Mouse (Mus musculus) liver, embryonic 14.5 days (tissue): ENCODE measurements around the gene C1qtnf3. TPM values are rescaled to one million over a fixed set of nuclear protein-coding genes. Genes with fewer than 3 reads are reported as not detected.

ENCODE experiments used
- ATAC-seq: fragments of 200-750 bp; cut with Nextera tagmentation; 2 replicates; pipeline ENCODE4 v1.8.0; 2017; ENCODE audit warnings: moderate number of reproducible peaks, mild to moderate bottlenecking, moderate library complexity; ENCODE audit not compliant: insufficient read depth
- DNase-seq, 3 experiments: peaks; one replicate each; pipeline ENCODE4 v3.0.0-alpha.2; 2012 to 2013; ENCODE audit warnings: low read depth in 3 of 3, low spot score in 3 of 3
- H3K27ac ChIP-seq: fragments of 300-500 bp; sonication (generic); 2 replicates; pipeline ENCODE4 v1.5.1; 2014; ENCODE audit warnings: moderate library complexity, mild to moderate bottlenecking, control low read depth, inconsistent platforms
- H3K27me3 ChIP-seq: fragments of 300-500 bp; sonication (generic); 2 replicates; pipeline ENCODE4 v1.6.1; 2014; ENCODE audit warnings: mild to moderate bottlenecking, low read length, moderate library complexity; ENCODE audit not compliant: control insufficient read depth, insufficient read depth
- H3K36me3 ChIP-seq: fragments of 300-500 bp; sonication (generic); replicated peaks from 2 replicates; pipeline ENCODE4 v1.6.1; 2014; ENCODE audit warnings: low read depth; ENCODE audit not compliant: control insufficient read depth, insufficient read depth
- H3K4me1 ChIP-seq, 2 experiments: fragments of 200-500 bp in 1 of 2; fragments of 300-500 bp in 1 of 2; sonication (generic) in 1 of 2; replicated peaks; 2 replicates each; pipeline ENCODE4 v1.6.1; 2012 to 2014; ENCODE audit warnings: antibody characterized with exemption in 1 of 2, inconsistent platforms in 1 of 2, low read length in 1 of 2; ENCODE audit not compliant: control insufficient read depth in 2 of 2, insufficient read depth in 2 of 2
- H3K4me2 ChIP-seq: fragments of 300-500 bp; sonication (generic); 2 replicates; pipeline ENCODE4 v1.6.1; 2014; ENCODE audit warnings: low read depth, mild to moderate bottlenecking, control low read depth, moderate library complexity
- H3K4me3 ChIP-seq, 2 experiments: fragments of 200-500 bp in 1 of 2; fragments of 300-500 bp in 1 of 2; sonication (generic) in 1 of 2; 2 replicates each; pipeline ENCODE4 v1.5.1; 2012 to 2014; ENCODE audit warnings: low read depth in 2 of 2, low read length in 2 of 2, mild to moderate bottlenecking in 2 of 2, control low read depth in 1 of 2, inconsistent platforms in 1 of 2, moderate library complexity in 1 of 2; ENCODE audit not compliant: insufficient read depth in 1 of 2
- H3K9ac ChIP-seq: fragments of 300-500 bp; sonication (generic); replicated peaks from 2 replicates; pipeline ENCODE4 v1.6.1; 2014; ENCODE audit warnings: mild to moderate bottlenecking, control low read depth, moderate library complexity
- H3K9me3 ChIP-seq: fragments of 300-500 bp; sonication (generic); 2 replicates; pipeline ENCODE4 v1.6.1; 2016; ENCODE audit warnings: low read length, mixed read lengths; ENCODE audit not compliant: control insufficient read depth
- CTCF ChIP-seq: IDR thresholded peaks from 2 replicates; pipeline ENCODE4 v1.5.1; 2016; ENCODE audit warnings: antibody characterized with exemption, low read depth, control low read depth
- EP300 ChIP-seq: IDR thresholded peaks from 2 replicates; pipeline ENCODE4 v1.6.1; 2016; ENCODE audit warnings: antibody characterized with exemption, low read depth
- WGBS: fragments of 180-500 bp; shearing (Covaris S2); extraction: QIAGEN DNeasy Blood & Tissue Kit; methylation state at CpG from one replicate; pipeline ENCODE4 v1.1.7; 2014; ENCODE audit not compliant: insufficient replicate concordance; 5-methylcytosine and 5-hydroxymethylcytosine counted together
- polyA plus RNA-seq, 2 experiments: library from polyadenylated mRNA; depleted of rRNA in 1 of 2; stranded (reverse) in 1 of 2; unstranded in 1 of 2; fragments of >200 nt; fragmentation: Nextera tagmentation in 1 of 2; extraction: Ambion mirVana in 1 of 2; gene quantifications; 2 replicates each; pipeline versions ENCODE4 v1.2.1 to v1.2.3; 2012 to 2014

C1qtnf3 gene
- polyA plus RNA-seq, 2 experiments = 0.02 TPM; not detected in 1

GRCm38 (mm10) chr15:10952760-10953305, 701 bp downstream of the C1qtnf3 start:
- Histone ChIP-seq H3K27me3 (no peaks in the 10 kb centered on the region), H3K27ac (no peak overlapping the region), H3K4me1 (peaks cover 0 to 2% of the 10 kb centered on the region in 2 experiments; a peak in 2 of 4 replicates), H3K36me3 (no peaks in the 10 kb centered on the region), H3K4me2 (no peak overlapping the region), H3K9ac (no peak overlapping the region), H3K4me3 (no peak overlapping the region), H3K9me3 (no peaks in the 10 kb centered on the region)
- DNase-seq (no peak), ATAC-seq (no peak)
- no peak for TF ChIP-seq EP300
- no peak for TF ChIP-seq CTCF
- WGBS = 51% methylated on average over 4 of the region's 4 CpGs

- Histone ChIP-seq H3K9me3 (no peaks in the 10 kb centered on the region), H3K4me2 (no peak overlapping the region), H3K27ac (no peak overlapping the region), H3K9ac (no peak overlapping the region), H3K27me3 (no peaks in the 10 kb centered on the region), H3K4me1 (peaks cover 0 to 8% of the 10 kb centered on the region in 2 experiments; a peak in 2 of 4 replicates), H3K36me3 (no peaks in the 10 kb centered on the region), H3K4me3 (no peak overlapping the region)
- WGBS = 19% methylated on average over 1 of the region's 1 CpGs
- ATAC-seq = no peak
- TF ChIP-seq CTCF = no peak
- no peak for TF ChIP-seq EP300
- DNase-seq = no peak
Measured at GRCm38 (mm10) chr15:10953465-10953864, 1.3 kb downstream of the C1qtnf3 start.

GRCm38 (mm10) chr15:10954381-10955016, 2.4 kb downstream of the C1qtnf3 start:
- Histone ChIP-seq H3K27ac (no peak overlapping the region), H3K4me3 (no peak overlapping the region), H3K27me3 (no peaks in the 10 kb centered on the region), H3K4me2 (no peak overlapping the region; the same call in 1 of the 2 replicates), H3K9me3 (no peaks in the 10 kb centered on the region), H3K36me3 (no peaks in the 10 kb centered on the region), H3K4me1 (peaks cover 0 to 12% of the 10 kb centered on the region in 2 experiments; a peak in 2 of 4 replicates), H3K9ac (no peak overlapping the region)
- TF ChIP-seq EP300 (no peak), CTCF (no peak)
- WGBS = 60% methylated on average over 6 of the region's 6 CpGs
- no peak for DNase-seq
- no peak for ATAC-seq

DNA sequence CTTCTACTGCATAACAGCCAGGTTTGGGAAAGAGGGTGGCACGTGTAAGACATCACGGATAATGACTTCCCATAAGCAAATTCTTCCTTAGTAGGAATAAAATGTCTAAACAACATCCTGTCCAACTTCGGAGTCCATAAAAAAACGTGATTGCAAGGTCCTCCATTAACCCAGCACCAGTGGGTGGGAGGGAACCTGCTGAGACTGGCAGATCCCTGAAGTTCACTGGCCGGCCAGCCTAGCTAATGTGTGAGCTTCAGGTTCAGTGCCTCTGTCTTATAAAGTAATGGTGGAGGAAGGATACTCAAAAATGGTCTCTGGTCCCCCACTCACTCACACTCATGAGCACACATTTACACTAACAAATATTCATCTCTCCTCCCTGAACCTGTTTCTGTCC, 3.0 kb downstream of the C1qtnf3 start:
- Histone ChIP-seq H3K4me3 (no peak overlapping the region), H3K36me3 (no peaks in the 10 kb centered on the region), H3K4me2 (no peak overlapping the region), H3K9ac (no peak overlapping the region), H3K9me3 (no peaks in the 10 kb centered on the region), H3K27me3 (no peaks in the 10 kb centered on the region), H3K4me1 (peaks cover 0 to 12% of the 10 kb centered on the region in 2 experiments; a peak in 2 of 4 replicates), H3K27ac (no peak overlapping the region)
- 32% methylated on average over 5 of the region's 5 CpGs for WGBS
- TF ChIP-seq CTCF (no peak), EP300 (no peak)
- no peak for DNase-seq
- ATAC-seq = no peak

DNA sequence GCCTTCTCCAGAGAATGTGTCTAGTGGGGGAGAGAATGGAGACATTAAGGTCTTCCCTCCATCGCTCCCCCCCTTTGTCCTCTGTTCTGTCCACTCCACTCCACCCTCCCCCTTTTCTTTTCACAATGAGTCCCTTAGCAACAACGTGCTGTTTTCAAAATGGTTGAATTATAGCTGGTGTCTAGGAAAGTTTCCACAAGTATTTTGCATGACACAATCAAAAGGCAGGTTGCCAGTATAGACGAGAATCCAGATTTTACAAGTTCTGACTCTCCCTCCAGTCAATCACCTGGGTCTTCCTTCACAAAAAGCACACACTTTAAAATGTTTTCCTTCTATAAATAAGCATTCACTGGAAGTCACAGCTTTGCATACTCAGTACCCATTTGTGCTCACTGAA, 4.6 kb downstream of the C1qtnf3 start:
- H3K36me3 ChIP-seq = no peaks in the 10 kb centered on the region
- no peak overlapping the region for H3K27ac ChIP-seq
- no peaks in the 10 kb centered on the region for H3K9me3 ChIP-seq
- no peak overlapping the region for H3K9ac ChIP-seq
- ATAC-seq = no peak
- H3K27me3 ChIP-seq = no peaks in the 10 kb centered on the region
- TF ChIP-seq CTCF = no peak
- H3K4me3 ChIP-seq = no peak overlapping the region
- no peak for DNase-seq
- WGBS = 48% methylated on average over 3 of the region's 3 CpGs
- peaks cover 0 to 12% of the 10 kb centered on the region in 2 experiments; a peak in 2 of 4 replicates for H3K4me1 ChIP-seq
- H3K4me2 ChIP-seq = no peak overlapping the region
